Mouse (Mus musculus) kidney, postnatal 4 days (tissue): ENCODE results near the gene Slc29a2.

Experiments
- DNase-seq, 2 experiments: peaks; one replicate each; pipeline ENCODE4 v3.0.0; 2021; ENCODE audit warnings: mixed read lengths in 2 of 2

Slc29a2 gene

GRCm38 (mm10) chr19:5058801-5059771, 35.4 kb downstream of the Slc29a2 start:
- DNase-seq, result peak in 1 of 2 experiments; percentile 57

GRCm38 (mm10) chr19:5060365-5061330, 37.0 kb downstream of the Slc29a2 start:
- DNase-seq, result peak; percentile 45 to 47

GRCm38 (mm10) chr19:5062041-5062440, 38.4 kb downstream of the Slc29a2 start:
- DNase-seq, result no peak

- DNase-seq, result no peak
These were observed 38.8 kb downstream of the Slc29a2 start for GRCm38 (mm10) chr19:5062446-5062845.

- DNase-seq, result peak in 1 of 2 experiments; percentile 45
These were observed 41.4 kb downstream of the Slc29a2 start for GRCm38 (mm10) chr19:5065104-5065503.

- peak in 1 of 2 experiments; percentile 40 for DNase-seq
These were observed 43.6 kb downstream of the Slc29a2 start for GRCm38 (mm10) chr19:5067040-5067799.

GRCm38 (mm10) chr19:5067867-5068569, 44.4 kb downstream of the Slc29a2 start, which contains the start of gene Cd248:
Cd248 (plus strand) TSS chr19:5068078.
- DNase-seq, result peak; percentile 86 to 92

- peak; percentile 52 to 56 for DNase-seq
These were observed 45.0 kb downstream of the Slc29a2 start for GRCm38 (mm10) chr19:5068570-5069234.

GRCm38 (mm10) chr19:5069486-5069885, 45.8 kb downstream of the Slc29a2 start:
- no peak for DNase-seq

- no peak for DNase-seq
These were observed 46.3 kb downstream of the Slc29a2 start for GRCm38 (mm10) chr19:5069978-5070377.

- DNase-seq, result no peak
These were observed 47.4 kb downstream of the Slc29a2 start for GRCm38 (mm10) chr19:5071077-5071476.

GRCm38 (mm10) chr19:5071545-5072369, 48.1 kb downstream of the Slc29a2 start:
- DNase-seq, result peak; percentile 83 to 89

GRCm38 (mm10) chr19:5072389-5073019, 48.8 kb downstream of the Slc29a2 start:
- peak in 1 of 2 experiments; percentile 59 for DNase-seq

- peak; percentile 84 to 85 for DNase-seq
These were observed 49.4 kb downstream of the Slc29a2 start for GRCm38 (mm10) chr19:5073028-5073427.

- DNase-seq, result no peak
These were observed 49.9 kb downstream of the Slc29a2 start for GRCm38 (mm10) chr19:5073518-5073917.

GRCm38 (mm10) chr19:5079279-5079678, 55.6 kb downstream of the Slc29a2 start:
- DNase-seq, result no peak
